Mouse (Mus musculus): Measurements from ENCODE around the gene Ppp1r1c. TPM values are rescaled to one million over a fixed set of nuclear protein-coding genes. Genes with fewer than 3 reads are reported as not detected.
"Not testable (repeated sequence)": the region's sequence is repeated elsewhere in the genome, so short reads cannot be mapped to it uniquely, and the experiment has no call there.

Ppp1r1c gene
- total and polyA plus RNA-seq, 2 experiments from 2014 or later, result 5.8 to 6.4 TPM

DNA sequence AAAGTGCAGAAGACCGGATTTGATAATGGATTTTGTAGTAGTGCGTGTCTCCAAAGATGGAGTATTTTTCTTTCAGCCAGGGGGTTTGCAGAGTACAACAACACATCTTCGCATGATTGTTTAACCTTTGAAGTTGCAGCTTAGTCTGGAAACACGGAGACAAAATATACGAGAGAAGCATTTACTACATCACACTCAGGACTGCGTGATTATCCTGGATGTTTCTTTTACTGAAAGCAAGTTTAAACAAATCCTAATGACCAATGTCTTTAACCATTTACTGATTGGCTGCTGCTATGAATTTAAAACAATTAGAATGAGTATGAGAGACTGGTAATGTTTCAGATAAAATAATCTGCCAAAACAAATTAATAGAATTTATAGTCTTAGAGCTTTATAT is 131.5 kb downstream of the Ppp1r1c start:
- Histone ChIP-seq H3K27me3 (ENCODE audit: insufficient read depth, low read length) (no peaks in the 10 kb centered on the region), H3K4me3 (ENCODE audit: low read length) (no peak overlapping the region), H3K4me2 (ENCODE audit: low read depth, low read length) (no peak overlapping the region), H3K27ac (no peak overlapping the region), H3K9ac (replicated peaks; ENCODE audit: low read length) (no peak overlapping the region), H3K9me3 (ENCODE audit: low read length) (no peaks in the 10 kb centered on the region), H3K36me3 (ENCODE audit: insufficient read depth, low read length) (no peaks in the 10 kb centered on the region), H3K4me1 (ENCODE audit: insufficient read depth, low read length) (no peaks in the 10 kb centered on the region)
- ATAC-seq, result no peak
- no peak for TF ChIP-seq CTCF (IDR thresholded peaks at IDR 0.05; ENCODE audit: low read depth)
- WGBS, result 86% methylated on average over 6 of the region's 6 CpGs
- DNase-seq (ENCODE audit: low spot score), result no peak

DNA sequence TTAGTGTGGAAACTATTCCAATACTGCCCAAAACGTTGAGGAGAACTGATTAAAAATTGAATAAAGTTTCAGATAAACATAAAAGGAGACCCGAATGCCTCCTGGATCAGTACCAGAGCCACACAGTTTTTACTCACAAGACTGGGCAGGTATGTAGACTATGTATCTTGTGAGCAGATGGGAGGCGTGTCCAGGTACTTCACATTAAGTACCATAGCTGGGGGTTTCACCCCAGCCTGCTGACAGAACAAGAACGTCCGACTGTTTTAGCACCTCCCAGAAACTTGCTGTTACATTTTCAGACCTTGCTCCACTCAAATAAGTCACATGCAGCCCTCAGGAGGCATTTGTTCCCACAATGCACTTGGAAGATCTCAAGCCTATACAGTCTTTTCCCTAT is 131.9 kb downstream of the Ppp1r1c start:
- Histone ChIP-seq H3K27ac (no peak overlapping the region), H3K4me3 (ENCODE audit: low read length) (no peak overlapping the region), H3K27me3 (ENCODE audit: insufficient read depth, low read length) (no peaks in the 10 kb centered on the region), H3K9me3 (ENCODE audit: low read length) (no peaks in the 10 kb centered on the region), H3K9ac (replicated peaks; ENCODE audit: low read length) (no peak overlapping the region), H3K4me1 (ENCODE audit: insufficient read depth, low read length) (no peaks in the 10 kb centered on the region), H3K4me2 (ENCODE audit: low read depth, low read length) (no peak overlapping the region), H3K36me3 (ENCODE audit: insufficient read depth, low read length) (no peaks in the 10 kb centered on the region)
- ATAC-seq (no peak), DNase-seq (ENCODE audit: low spot score) (no peak)
- WGBS, result 87% methylated on average over 5 of the region's 5 CpGs
- TF ChIP-seq CTCF (IDR thresholded peaks at IDR 0.05; ENCODE audit: low read depth), result no peak

DNA sequence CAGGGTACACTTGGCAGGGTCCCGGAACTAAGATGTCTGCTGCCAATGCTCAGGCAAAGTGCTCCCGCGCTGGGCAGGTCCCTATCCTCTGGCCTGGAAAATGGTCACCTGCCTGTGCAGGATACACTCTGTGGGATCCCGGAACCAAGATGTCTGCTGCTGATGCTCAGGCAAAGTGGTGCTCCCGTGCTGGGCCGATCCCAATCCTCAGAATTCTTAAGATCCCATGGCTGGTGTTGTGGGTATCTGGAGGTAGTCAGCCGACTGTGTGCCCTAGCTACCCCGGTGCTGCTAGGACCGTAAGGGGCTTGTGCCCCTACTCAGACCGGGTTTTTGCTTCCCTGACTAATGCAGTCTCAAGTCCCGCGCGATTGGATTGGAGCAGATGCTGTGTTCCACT is 139.8 kb downstream of the Ppp1r1c start:
- DNase-seq (ENCODE audit: low spot score); H3K4me2 ChIP-seq (ENCODE audit: low read depth, low read length); H3K36me3 ChIP-seq (ENCODE audit: insufficient read depth, low read length); ATAC-seq; H3K27ac ChIP-seq; H3K9ac ChIP-seq (replicated peaks; ENCODE audit: low read length); H3K27me3 ChIP-seq (ENCODE audit: insufficient read depth, low read length); H3K9me3 ChIP-seq (ENCODE audit: low read length); H3K4me1 ChIP-seq (ENCODE audit: insufficient read depth, low read length); H3K4me3 ChIP-seq (ENCODE audit: low read length): not testable (repeated sequence)
- 88% methylated on average over 13 of the region's 13 CpGs for WGBS

DNA sequence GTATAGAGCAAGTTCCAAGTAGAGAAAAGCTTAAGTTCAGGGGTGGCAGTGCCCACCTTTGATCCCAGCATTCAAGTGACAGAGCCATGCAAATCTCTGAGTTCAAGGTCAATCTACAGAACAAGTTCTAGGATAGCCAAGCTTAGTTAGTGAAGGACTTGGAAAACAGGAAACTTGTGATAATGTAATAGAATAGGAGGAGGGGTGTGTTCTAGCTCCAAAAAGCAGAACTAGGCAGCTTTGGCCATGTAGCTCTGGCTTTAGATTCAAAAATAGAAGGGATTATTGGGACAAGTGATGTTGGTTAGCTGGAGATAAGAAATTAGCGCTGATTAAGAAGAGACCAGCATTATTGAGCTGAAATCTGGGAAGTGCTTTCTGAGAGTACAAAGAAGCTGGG is 149.3 kb downstream of the Ppp1r1c start:
- no peaks in the 10 kb centered on the region for H3K27me3 ChIP-seq (ENCODE audit: insufficient read depth, low read length)
- no peaks in the 10 kb centered on the region for H3K4me1 ChIP-seq (ENCODE audit: insufficient read depth, low read length)
- H3K36me3 ChIP-seq (ENCODE audit: insufficient read depth, low read length), result no peaks in the 10 kb centered on the region
- TF ChIP-seq CTCF (IDR thresholded peaks at IDR 0.05; ENCODE audit: low read depth), result no peak
- H3K9me3 ChIP-seq (ENCODE audit: low read length), result no peaks in the 10 kb centered on the region
- no peak overlapping the region for H3K9ac ChIP-seq (replicated peaks; ENCODE audit: low read length)
- no peak overlapping the region for H3K4me2 ChIP-seq (ENCODE audit: low read depth, low read length)
- no peak overlapping the region for H3K4me3 ChIP-seq (ENCODE audit: low read length)
- DNase-seq (ENCODE audit: low spot score), result no peak
- H3K27ac ChIP-seq, result no peak overlapping the region
- ATAC-seq, result no peak
- 97% methylated on average over 1 of the region's 1 CpGs for WGBS

DNA sequence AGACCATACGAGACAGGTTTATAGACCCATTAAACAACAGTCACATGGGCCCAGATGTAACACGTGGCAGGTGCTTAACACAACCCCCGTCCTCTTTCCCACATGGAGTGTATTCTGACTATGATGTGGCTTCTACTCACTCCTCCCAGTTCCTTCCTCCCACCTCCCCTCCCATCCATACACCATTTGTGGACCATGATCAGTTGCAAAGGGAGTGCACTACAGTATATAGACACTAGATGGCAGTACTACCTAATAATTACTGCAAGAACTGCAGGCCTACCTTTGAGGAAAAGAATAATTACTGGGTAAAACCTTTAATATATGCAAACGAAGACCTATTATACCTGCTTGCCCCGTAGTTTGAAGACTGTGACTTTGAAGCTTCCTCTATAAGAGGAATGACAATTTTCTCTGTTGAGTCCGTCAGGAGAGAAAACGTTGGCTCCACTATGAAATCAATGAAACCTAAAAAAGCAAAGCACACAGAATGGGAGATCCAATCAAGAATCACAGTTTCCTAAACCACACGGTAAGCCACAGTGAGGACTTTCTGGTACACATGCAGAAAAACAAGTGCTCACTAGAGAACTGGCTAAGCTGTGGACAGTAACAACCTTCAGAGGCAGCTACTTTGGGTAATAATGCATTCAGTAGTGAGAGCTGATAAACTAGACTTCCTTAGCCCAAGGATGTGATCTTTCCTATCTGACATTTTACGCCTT is 157.9 kb downstream of the Ppp1r1c start:
- no peaks in the 10 kb centered on the region for H3K4me1 ChIP-seq (ENCODE audit: insufficient read depth, low read length)
- no peak overlapping the region for H3K4me3 ChIP-seq (ENCODE audit: low read length)
- no peak overlapping the region for H3K9ac ChIP-seq (replicated peaks; ENCODE audit: low read length)
- no peaks in the 10 kb centered on the region for H3K9me3 ChIP-seq (ENCODE audit: low read length)
- TF ChIP-seq CTCF (IDR thresholded peaks at IDR 0.05; ENCODE audit: low read depth), result peak; percentile 91
- no peaks in the 10 kb centered on the region for H3K36me3 ChIP-seq (ENCODE audit: insufficient read depth, low read length)
- ATAC-seq, result peak; percentile 91
- no peak overlapping the region for H3K27ac ChIP-seq
- H3K27me3 ChIP-seq (ENCODE audit: insufficient read depth, low read length), result no peaks in the 10 kb centered on the region
- no peak overlapping the region for H3K4me2 ChIP-seq (ENCODE audit: low read depth, low read length)
- peak; percentile 85 for DNase-seq (ENCODE audit: low spot score)
- 43% methylated on average over 9 of the region's 9 CpGs for WGBS

Other genes starting within 250 kb of the Ppp1r1c start
- gene Itprid2, start 72.4 kb upstream of the Ppp1r1c start, total RNA-seq (2014; rRNA removed), result 10.2 and 11.6 TPM in 2 replicates
- 5.9 TPM in 2 replicates for gene Itprid2, start 72.4 kb upstream of the Ppp1r1c start, polyA plus RNA-seq (2015; fragmentation: Nextera tagmentation; extraction: Ambion mirVana)